Mouse (Mus musculus) neural tube, embryonic 12.5 days (tissue): ENCODE measurements at regions not wholly inside any gene's neighbourhood (a gene's known extent, or its start where the extent isn't known, plus 50 kb on each side); places are given as distances from the start of the nearest gene placed in this dataset.

Experiments used
- ATAC-seq: fragments of 200-750 bp; cut with Nextera tagmentation; 2 replicates; pipeline ENCODE4 v1.8.0; 2017; ENCODE audit warnings: low read depth, mild to moderate bottlenecking, moderate TSS enrichment, moderate library complexity; ENCODE audit not compliant: low FRiP score
- H3K27ac ChIP-seq: fragments of 300-500 bp; sonication (generic); 2 replicates; pipeline ENCODE4 v1.5.1; 2016
- H3K27me3 ChIP-seq: fragments of 300-500 bp; sonication (generic); replicated peaks from 2 replicates; pipeline ENCODE4 v1.6.1; 2016; ENCODE audit warnings: mild to moderate bottlenecking
- H3K36me3 ChIP-seq: fragments of 300-500 bp; sonication (generic); 2 replicates; pipeline ENCODE4 v1.6.1; 2016; ENCODE audit warnings: mild to moderate bottlenecking
- H3K4me1 ChIP-seq: fragments of 300-500 bp; sonication (generic); 2 replicates; pipeline ENCODE4 v1.6.1; 2016
- H3K4me2 ChIP-seq: fragments of 300-500 bp; sonication (generic); replicated peaks from 2 replicates; pipeline ENCODE4 v1.6.1; 2016; ENCODE audit warnings: mild to moderate bottlenecking
- H3K4me3 ChIP-seq: fragments of 300-500 bp; sonication (generic); 2 replicates; pipeline ENCODE4 v1.5.1; 2016
- H3K9ac ChIP-seq: fragments of 300-500 bp; sonication (generic); 2 replicates; pipeline ENCODE4 v1.6.1; 2016; ENCODE audit warnings: mild to moderate bottlenecking
- H3K9me3 ChIP-seq: fragments of 300-500 bp; sonication (generic); 2 replicates; pipeline ENCODE4 v1.6.1; 2016; ENCODE audit warnings: mild to moderate bottlenecking
- WGBS: fragments of 180-500 bp; shearing (Covaris S2); methylation state at CpG from one replicate; pipeline ENCODE4 v1.1.7; 2016; 5-methylcytosine and 5-hydroxymethylcytosine counted together

GRCm38 (mm10) chr3:103408724-103409123 lies 129.6 kb downstream of the Trim33 start:
- H3K9me3 ChIP-seq = no peaks in the 10 kb centered on the region

GRCm38 (mm10) chr3:103412247-103412646 lies 133.2 kb downstream of the Trim33 start:
- H3K9me3 ChIP-seq = no peaks in the 10 kb centered on the region
- no peak for ATAC-seq
- no peak overlapping the region for H3K27ac ChIP-seq
- H3K4me3 ChIP-seq = no peak overlapping the region
- H3K4me1 ChIP-seq = no peaks in the 10 kb centered on the region; the same call in 1 of the 2 replicates
- H3K27me3 ChIP-seq = no peaks in the 10 kb centered on the region
- H3K9ac ChIP-seq = no peak overlapping the region
- no peaks in the 10 kb centered on the region for H3K36me3 ChIP-seq
- 84% methylated on average over 2 of the region's 2 CpGs for WGBS
- no peak overlapping the region for H3K4me2 ChIP-seq

More at GRCm38 (mm10) chr3:103408724-103409123, 129.6 kb downstream of the Trim33 start:
- H3K4me2 ChIP-seq = no peak overlapping the region
- no peaks in the 10 kb centered on the region for H3K27me3 ChIP-seq
- H3K4me3 ChIP-seq = no peak overlapping the region
- no peak overlapping the region for H3K27ac ChIP-seq
- ATAC-seq = no peak
- 82% methylated on average over 5 of the region's 5 CpGs for WGBS
- no peak overlapping the region for H3K9ac ChIP-seq
- no peaks in the 10 kb centered on the region for H3K36me3 ChIP-seq
- H3K4me1 ChIP-seq = peaks cover 7% of the 10 kb centered on the region; the same call in 1 of the 2 replicates

- Histone ChIP-seq H3K36me3 (no peaks in the 10 kb centered on the region), H3K27ac (no peak overlapping the region), H3K9ac (no peak overlapping the region), H3K27me3 (no peaks in the 10 kb centered on the region), H3K4me1 (peaks cover 13% of the 10 kb centered on the region), H3K4me3 (no peak overlapping the region), H3K9me3 (no peaks in the 10 kb centered on the region), H3K4me2 (no peak overlapping the region)
- no peak for ATAC-seq
- 84% methylated on average over 8 of the region's 8 CpGs for WGBS
Measured at GRCm38 (mm10) chr3:103415051-103415695, 136.1 kb downstream of the Trim33 start.

GRCm38 (mm10) chr3:103416296-103416695 lies 137.2 kb downstream of the Trim33 start:
- Histone ChIP-seq H3K4me2 (no peak overlapping the region), H3K4me1 (peaks cover 24% of the 10 kb centered on the region), H3K9me3 (no peaks in the 10 kb centered on the region), H3K27ac (no peak overlapping the region), H3K4me3 (no peak overlapping the region), H3K9ac (no peak overlapping the region), H3K36me3 (no peaks in the 10 kb centered on the region), H3K27me3 (no peaks in the 10 kb centered on the region)
- no peak for ATAC-seq
- WGBS = 66% methylated on average over 2 of the region's 2 CpGs

- Histone ChIP-seq H3K9ac (no peak overlapping the region), H3K36me3 (no peaks in the 10 kb centered on the region), H3K4me1 (peaks cover 25% of the 10 kb centered on the region), H3K9me3 (no peaks in the 10 kb centered on the region), H3K27me3 (no peaks in the 10 kb centered on the region), H3K4me2 (no peak overlapping the region), H3K27ac (no peak overlapping the region), H3K4me3 (no peak overlapping the region)
- WGBS = 99% methylated on average over 4 of the region's 4 CpGs
- no peak for ATAC-seq
Measured at GRCm38 (mm10) chr3:103417781-103418180, 138.7 kb downstream of the Trim33 start.

GRCm38 (mm10) chr3:103419761-103420620 lies 140.9 kb downstream of the Trim33 start:
- Histone ChIP-seq H3K9ac (no peak overlapping the region), H3K4me3 (no peak overlapping the region), H3K36me3 (no peaks in the 10 kb centered on the region), H3K4me2 (no peak overlapping the region; the same call in 1 of the 2 replicates), H3K9me3 (no peaks in the 10 kb centered on the region), H3K27me3 (no peaks in the 10 kb centered on the region), H3K27ac (peak overlapping the region; percentile 67), H3K4me1 (peaks cover 25% of the 10 kb centered on the region)
- peak; percentile 59 for ATAC-seq
- WGBS = 9% methylated on average over 4 of the region's 4 CpGs

- WGBS = 51% methylated on average over 12 of the region's 12 CpGs
Measured at GRCm38 (mm10) chr3:103420621-103421274, 141.7 kb downstream of the Trim33 start.

GRCm38 (mm10) chr3:103421275-103421621 lies 142.2 kb downstream of the Trim33 start:
- H3K4me2 ChIP-seq = no peak overlapping the region
- H3K4me3 ChIP-seq = no peak overlapping the region
- H3K36me3 ChIP-seq = no peaks in the 10 kb centered on the region
- no peak for ATAC-seq
- H3K9ac ChIP-seq = no peak overlapping the region
- H3K4me1 ChIP-seq = peaks cover 25% of the 10 kb centered on the region
- no peaks in the 10 kb centered on the region for H3K9me3 ChIP-seq
- H3K27me3 ChIP-seq = no peaks in the 10 kb centered on the region
- H3K27ac ChIP-seq = no peak overlapping the region
- WGBS = 43% methylated on average over 9 of the region's 9 CpGs

More at GRCm38 (mm10) chr3:103420621-103421274, 141.7 kb downstream of the Trim33 start:
- no peaks in the 10 kb centered on the region for H3K27me3 ChIP-seq
- no peak overlapping the region for H3K4me2 ChIP-seq
- H3K36me3 ChIP-seq = no peaks in the 10 kb centered on the region
- H3K9ac ChIP-seq = no peak overlapping the region
- H3K27ac ChIP-seq = no peak overlapping the region
- no peak overlapping the region for H3K4me3 ChIP-seq
- peak; percentile 60; the same call in 1 of the 2 replicates for ATAC-seq
- no peaks in the 10 kb centered on the region for H3K9me3 ChIP-seq
- H3K4me1 ChIP-seq = peaks cover 25% of the 10 kb centered on the region

- Histone ChIP-seq H3K27ac (no peak overlapping the region), H3K4me1 (peaks cover 25% of the 10 kb centered on the region), H3K36me3 (no peaks in the 10 kb centered on the region), H3K9ac (no peak overlapping the region), H3K9me3 (no peaks in the 10 kb centered on the region), H3K4me3 (no peak overlapping the region), H3K27me3 (no peaks in the 10 kb centered on the region), H3K4me2 (no peak overlapping the region)
- no peak for ATAC-seq
- 64% methylated on average over 12 of the region's 12 CpGs for WGBS
Measured at GRCm38 (mm10) chr3:103422806-103423205, 143.7 kb downstream of the Trim33 start.

- no peak overlapping the region for H3K4me2 ChIP-seq
- H3K4me3 ChIP-seq = no peak overlapping the region
- H3K9me3 ChIP-seq = no peaks in the 10 kb centered on the region
- WGBS = 95% methylated on average over 4 of the region's 4 CpGs
- no peak for ATAC-seq
- no peaks in the 10 kb centered on the region for H3K27me3 ChIP-seq
- H3K36me3 ChIP-seq = no peaks in the 10 kb centered on the region
- H3K4me1 ChIP-seq = peaks cover 25% of the 10 kb centered on the region
- H3K27ac ChIP-seq = no peak overlapping the region
- H3K9ac ChIP-seq = no peak overlapping the region
Measured at GRCm38 (mm10) chr3:103423290-103423689, 144.2 kb downstream of the Trim33 start.

GRCm38 (mm10) chr3:103425812-103426430 lies 146.8 kb downstream of the Trim33 start:
- H3K36me3 ChIP-seq = no peaks in the 10 kb centered on the region
- no peaks in the 10 kb centered on the region for H3K27me3 ChIP-seq
- 90% methylated on average over 19 of the region's 19 CpGs for WGBS
- H3K4me2 ChIP-seq = no peak overlapping the region
- ATAC-seq = no peak
- H3K9ac ChIP-seq = no peak overlapping the region
- H3K4me3 ChIP-seq = no peak overlapping the region
- H3K27ac ChIP-seq = no peak overlapping the region
- H3K4me1 ChIP-seq = peaks cover 5% of the 10 kb centered on the region
- no peaks in the 10 kb centered on the region for H3K9me3 ChIP-seq
